Mouse (Mus musculus): ENCODE measurements at regions not wholly inside any gene's neighbourhood (a gene's known extent, or its start where the extent isn't known, plus 50 kb on each side); places are given as distances from the start of the nearest gene placed in this dataset.
A peak's percentile ranks its signal among the peaks of the same experiment; 100 is the strongest.
"Not testable (repeated sequence)": the region's sequence is repeated elsewhere in the genome, so short reads cannot be mapped to it uniquely, and the experiment has no call there.

DNA sequence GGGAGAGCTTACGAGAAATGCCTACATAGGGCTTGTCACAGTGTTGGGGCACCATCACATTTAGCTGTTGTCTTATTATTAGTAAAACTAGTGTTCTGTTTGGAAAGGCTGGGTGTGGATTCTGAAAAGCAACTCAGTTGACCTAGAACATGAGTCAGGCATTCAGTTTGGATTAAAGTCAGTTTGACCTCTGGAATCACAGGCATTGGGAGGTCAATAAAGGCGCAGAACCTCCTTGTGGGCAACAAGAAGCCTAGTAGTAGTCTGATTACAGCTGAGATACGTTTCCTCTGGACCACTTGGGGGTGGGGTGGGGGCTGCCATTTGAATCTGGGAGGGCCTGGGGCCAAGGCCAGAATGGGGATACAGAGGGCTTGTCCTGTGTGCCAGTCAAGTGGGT lies 52.1 kb upstream of the Map3k1 start:
- no peak for DNase-seq (ENCODE audit: low spot score in 2 of 2)

DNA sequence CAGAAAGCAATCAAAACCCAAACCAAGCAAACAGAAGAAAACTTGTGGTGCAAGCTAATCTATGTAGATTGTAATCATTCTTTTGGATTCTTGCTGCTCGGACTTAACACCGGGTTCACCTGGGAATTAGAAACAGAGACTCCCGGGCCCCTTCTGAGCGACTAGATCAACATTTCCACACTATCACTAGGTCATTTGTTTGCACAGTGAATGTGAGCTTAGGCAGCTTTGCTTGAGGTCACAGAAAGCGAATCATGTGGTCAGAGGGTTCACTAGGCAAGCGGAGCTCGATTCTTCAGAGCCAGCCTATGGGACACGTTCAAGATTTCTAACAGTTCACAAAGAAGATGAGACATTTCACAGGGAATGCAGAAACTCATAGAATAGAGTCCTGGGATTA lies 53.5 kb upstream of the Map3k1 start:
- no peak for DNase-seq (ENCODE audit: low spot score in 2 of 2)

DNA sequence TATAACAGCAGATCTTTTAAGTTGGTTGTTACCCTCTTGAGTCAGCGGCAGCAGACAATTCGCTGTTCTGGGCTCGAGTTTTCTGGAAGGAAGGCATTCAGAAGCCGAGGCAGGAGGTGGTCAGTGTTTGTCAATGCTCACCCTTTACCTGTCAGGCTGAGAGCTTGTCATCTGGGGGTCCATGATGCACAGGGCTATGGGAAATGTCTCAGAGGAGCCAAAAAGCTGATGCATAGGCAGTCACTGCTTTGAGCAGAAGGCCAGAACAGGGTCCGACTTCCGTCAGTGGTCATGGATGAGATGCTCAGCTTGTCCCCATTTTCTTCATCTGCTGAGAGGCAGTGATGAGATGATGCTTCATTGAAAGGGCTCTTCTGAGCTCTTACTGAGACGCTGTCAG lies 57.2 kb upstream of the Map3k1 start:
- no peak for DNase-seq (ENCODE audit: low spot score in 2 of 2)

- DNase-seq (ENCODE audit: low spot score in 2 of 2): no peak
These were observed 58.5 kb upstream of the Map3k1 start for GRCm38 (mm10) chr13:111867261-111867660.

DNA sequence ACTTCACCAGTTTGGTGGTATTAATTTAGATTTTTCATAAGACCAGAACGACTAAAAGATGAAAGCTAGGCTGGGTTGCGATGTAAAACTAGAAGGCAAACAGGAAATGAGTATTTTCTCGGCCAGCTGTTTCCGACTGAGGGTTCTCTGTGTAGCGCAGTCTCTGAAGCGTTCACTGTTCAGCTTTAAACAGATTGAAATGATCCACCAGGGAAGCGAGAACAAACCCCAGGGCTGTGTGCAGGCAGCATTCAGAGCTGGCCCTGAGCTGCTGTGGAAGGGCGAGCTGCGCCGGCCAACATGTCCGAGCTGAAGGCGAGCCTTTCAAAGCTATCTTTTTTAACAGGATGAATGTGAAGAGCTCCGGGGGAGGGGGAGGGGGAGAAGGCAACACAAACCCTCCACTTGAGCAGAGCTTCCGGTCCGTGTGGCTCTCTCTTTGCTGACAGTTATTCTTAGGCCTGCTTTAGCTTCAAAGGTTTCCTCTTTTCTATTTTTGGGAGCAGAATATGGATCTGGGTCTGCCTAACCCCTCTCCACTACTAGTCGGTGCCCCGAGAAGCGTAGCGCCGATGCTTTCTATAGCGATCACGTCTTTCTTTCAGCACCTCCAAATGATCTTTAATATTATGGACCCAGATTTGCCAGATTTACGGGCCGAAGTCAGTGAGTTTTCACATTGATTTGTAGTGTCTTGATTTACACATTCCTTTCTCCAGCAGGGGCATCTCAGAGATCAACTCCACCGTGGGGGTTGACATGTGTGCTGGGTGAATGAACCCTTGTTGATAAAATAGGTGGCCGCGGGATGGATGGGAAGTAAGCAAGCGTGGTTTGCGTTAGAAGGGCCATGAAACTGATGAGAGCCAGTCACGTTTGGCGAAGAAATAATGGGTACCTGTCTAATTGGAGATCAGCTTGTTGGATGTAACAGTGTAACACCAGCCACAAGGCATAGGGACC lies 59.3 kb upstream of the Map3k1 start:
- peak in 1 of 2 experiments; percentile 10 for DNase-seq (ENCODE audit: low spot score in 2 of 2)

GRCm38 (mm10) chr13:111868947-111869346 lies 60.2 kb upstream of the Map3k1 start:
- no peak for DNase-seq (ENCODE audit: low spot score in 2 of 2)

DNA sequence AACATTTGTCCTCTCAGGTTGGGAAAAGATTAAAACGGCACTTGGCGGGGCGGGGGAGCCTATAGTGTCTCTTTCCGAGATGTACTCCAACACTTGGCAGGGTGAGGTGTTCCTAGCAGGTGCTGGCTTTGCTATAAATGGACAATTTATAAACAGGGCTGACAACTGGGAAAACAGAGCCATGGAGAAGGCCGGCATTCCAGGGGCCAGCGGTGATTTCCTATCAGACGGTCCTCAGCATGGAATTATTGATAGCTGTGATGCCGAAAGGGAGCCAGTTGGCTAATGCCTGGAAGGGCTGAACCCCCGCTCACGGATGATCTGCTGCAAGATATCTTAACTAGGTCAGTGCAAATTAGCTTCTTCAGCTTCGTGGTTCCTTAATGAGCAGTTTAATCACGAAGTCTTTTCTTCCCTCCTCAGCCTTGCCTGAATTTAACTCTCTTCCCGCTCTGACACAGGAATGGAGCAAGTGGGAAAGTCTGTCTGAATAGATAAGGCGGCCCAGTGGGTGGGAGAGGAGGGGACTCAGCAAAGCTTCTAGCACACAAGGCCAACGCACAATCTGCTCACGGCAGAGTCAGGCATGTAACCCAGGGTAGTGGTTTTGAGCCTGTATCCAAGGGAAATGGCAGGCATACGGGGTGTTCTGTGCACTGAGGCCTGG lies 61.1 kb upstream of the Map3k1 start:
- no peak for DNase-seq (ENCODE audit: low spot score in 2 of 2)

- DNase-seq (ENCODE audit: low spot score in 2 of 2): no peak
These were observed 61.7 kb upstream of the Map3k1 start for GRCm38 (mm10) chr13:111870505-111870904.

DNA sequence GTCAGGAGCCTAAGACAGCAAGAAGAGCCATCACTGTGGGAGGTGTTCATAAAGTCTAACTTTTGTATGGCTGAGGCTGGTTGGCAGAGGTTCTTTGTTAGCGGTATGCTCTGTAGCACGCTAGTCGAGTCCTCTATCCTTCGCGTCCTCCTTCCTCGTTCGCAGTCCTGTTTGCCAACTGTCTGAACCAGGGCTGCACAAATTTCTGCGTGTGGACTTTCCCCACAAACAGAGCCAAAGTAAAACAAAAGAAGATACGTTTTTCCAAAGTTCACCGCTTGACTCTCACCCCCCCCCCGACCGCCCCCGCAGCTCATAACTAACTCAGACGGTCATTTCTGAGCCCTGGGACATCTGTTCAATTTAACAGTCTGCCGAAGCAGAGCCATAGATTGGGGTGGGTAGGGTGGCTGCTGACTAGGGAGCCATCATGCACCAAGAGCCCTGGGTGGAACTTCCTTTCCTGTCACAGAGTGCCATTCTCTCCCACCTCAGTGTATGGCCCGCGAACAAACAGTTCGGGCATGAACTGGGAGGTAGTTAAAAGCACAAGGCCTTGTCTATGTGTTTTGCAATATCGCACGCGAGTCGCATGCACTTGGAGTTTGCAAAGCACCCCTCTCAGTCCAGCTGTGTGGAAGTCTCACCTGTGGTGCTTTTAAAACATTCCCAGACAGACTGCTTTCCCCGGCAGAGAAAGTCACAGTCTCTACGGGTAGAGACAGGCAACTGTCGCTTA lies 63.0 kb upstream of the Map3k1 start:
- DNase-seq (ENCODE audit: low spot score in 2 of 2): no peak

GRCm38 (mm10) chr13:111874330-111874729 lies 65.5 kb upstream of the Map3k1 start:
- no peak for DNase-seq (ENCODE audit: low spot score in 2 of 2)

- no peak for DNase-seq (ENCODE audit: low spot score in 2 of 2)
These were observed 67.6 kb upstream of the Map3k1 start for GRCm38 (mm10) chr13:111876404-111876803.

- DNase-seq (ENCODE audit: low spot score in 2 of 2): no peak
These were observed 68.1 kb upstream of the Map3k1 start for GRCm38 (mm10) chr13:111876847-111877246.

- not testable (repeated sequence) for DNase-seq (ENCODE audit: low spot score in 2 of 2)
These were observed 75.2 kb upstream of the Map3k1 start for GRCm38 (mm10) chr13:111883768-111884566.

DNA sequence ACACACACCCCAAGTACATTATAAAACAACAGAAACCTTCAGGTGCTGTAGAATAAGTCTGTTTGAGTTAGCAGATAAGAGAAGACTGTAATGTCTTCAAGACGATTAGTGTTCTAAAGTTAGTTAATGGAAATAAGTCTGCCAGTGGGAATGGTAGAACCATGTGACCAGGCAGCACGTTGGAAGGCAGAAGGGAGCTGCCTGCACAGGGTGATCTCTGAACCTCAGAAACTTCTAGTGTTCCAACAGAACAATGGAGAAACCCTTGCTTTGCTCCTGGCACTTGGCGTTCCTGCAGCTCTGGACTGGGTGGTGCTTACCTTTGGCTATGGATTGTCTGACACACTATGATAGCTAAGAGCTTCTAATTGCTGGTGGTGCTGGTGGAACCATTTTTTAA lies 82.0 kb upstream of the Map3k1 start:
- DNase-seq (ENCODE audit: low spot score in 2 of 2): no peak

GRCm38 (mm10) chr13:111892141-111892540 lies 83.3 kb upstream of the Map3k1 start:
- DNase-seq (ENCODE audit: low spot score in 2 of 2): no peak

GRCm38 (mm10) chr13:111893221-111893713 lies 84.5 kb upstream of the Map3k1 start:
- no peak for DNase-seq (ENCODE audit: low spot score in 2 of 2)

DNA sequence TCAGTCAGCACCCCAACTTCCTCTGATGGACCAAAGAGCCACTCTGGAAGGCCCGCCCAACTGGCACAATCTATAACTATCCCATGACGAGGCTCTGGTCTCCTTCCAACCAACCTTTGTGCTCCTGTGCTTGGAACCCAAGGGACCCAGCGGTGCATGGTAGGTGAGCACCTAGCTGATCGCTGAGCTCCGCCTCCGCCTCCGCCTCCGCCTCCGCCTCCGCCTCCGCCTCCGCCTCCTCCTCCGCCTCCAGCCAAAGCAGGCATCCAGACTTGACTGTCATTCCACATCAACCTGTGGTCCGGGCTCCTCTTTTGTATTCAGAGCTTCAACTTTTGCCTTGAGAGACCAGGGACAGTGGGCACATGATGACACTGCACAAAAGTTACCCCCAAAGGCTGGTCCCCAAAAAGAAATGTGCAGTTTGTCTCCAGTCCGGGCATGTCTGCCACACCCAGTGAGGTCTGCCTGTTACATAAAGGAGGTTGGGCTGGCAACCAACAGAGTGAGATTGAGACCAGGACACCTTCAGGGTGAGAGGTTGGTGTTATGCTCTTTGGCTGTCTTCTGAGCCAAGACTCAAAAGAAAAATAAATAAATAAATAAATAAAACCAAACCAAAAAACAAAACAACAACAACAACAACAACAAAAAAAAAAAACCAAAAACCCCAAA lies 86.1 kb upstream of the Map3k1 start:
- peak; percentile 41 to 68 for DNase-seq (ENCODE audit: low spot score in 2 of 2)

DNA sequence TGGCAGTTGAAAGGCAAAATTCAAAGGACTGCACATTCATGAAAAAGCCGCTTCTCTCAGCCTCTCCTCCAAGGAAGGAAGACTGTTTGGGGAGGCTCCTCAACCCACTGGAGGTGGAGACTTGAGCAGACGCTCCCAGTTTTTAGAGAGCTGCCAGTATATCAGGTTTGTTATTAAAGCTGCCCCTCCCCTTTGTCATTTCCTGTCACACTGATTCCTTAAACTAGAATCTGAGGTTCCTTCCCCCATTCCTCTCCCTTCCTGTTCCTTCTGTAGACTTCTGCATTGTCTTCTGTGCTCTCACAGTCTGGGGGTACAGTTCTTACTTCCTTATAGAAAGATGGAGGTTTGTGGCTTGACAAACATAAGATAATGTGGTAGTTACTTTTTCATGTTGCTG lies 87.5 kb upstream of the Map3k1 start:
- no peak for DNase-seq (ENCODE audit: low spot score in 2 of 2)

GRCm38 (mm10) chr13:111903361-111903760 lies 94.6 kb upstream of the Map3k1 start:
- no peak for DNase-seq (ENCODE audit: low spot score in 2 of 2)

- no peak for DNase-seq (ENCODE audit: low spot score in 2 of 2)
These were observed 95.1 kb upstream of the Map3k1 start for GRCm38 (mm10) chr13:111903931-111904330.
